Mouse (Mus musculus) left cerebral cortex, postnatal 14 days (tissue): ENCODE measurements around the gene Mrgprx2. TPM values are rescaled to one million over a fixed set of nuclear protein-coding genes. Genes with fewer than 3 reads are reported as not detected.
"Not testable (repeated sequence)": the region's sequence is repeated elsewhere in the genome, so short reads cannot be mapped to it uniquely, and the experiment has no call there.

Source experiments
- DNase-seq, 2 experiments: peaks; one replicate each; pipeline ENCODE4 v3.0.0; 2021 to 2022; ENCODE audit warnings: low spot score in 2 of 2, mixed read lengths in 1 of 2
- intact Hi-C: fragments of 180-260 bp; cut with DNase I; formaldehyde crosslinking; loops from one replicate; pipeline ENCODE4 v1.15.1; 2025
- long read RNA-seq, 2 experiments: library from polyadenylated mRNA; stranded (forward); transcript quantifications; one replicate each; pipeline ENCODE4 v2.0.0; 2021
- total RNA-seq, 2 experiments: library from RNA; stranded (reverse); gene quantifications; 2 replicates each; pipeline ENCODE4 v1.2.3; 2021

Gene Mrgprx2
- total RNA-seq: not detected
- long read RNA-seq, experiment 1: 0 reads
- long read RNA-seq, experiment 2: 0 reads

DNA sequence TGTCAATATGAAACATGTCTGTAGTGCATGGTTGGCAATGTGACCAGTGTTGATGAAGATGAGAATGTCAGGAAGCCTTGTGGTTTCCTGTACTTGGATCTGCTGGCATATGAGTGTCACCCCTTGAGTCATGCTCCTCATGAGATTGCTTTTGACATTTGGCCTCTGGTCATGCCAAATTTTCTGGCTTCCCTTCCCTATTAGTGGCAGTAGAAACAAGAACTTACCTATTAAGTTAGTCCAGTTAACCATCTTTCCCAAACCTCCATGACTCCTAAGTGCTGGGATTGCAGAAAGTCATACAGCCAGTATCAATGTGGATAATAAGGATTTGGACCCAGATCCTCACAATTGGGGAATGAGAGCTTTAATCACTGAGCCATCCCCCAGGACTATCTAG is at the start of gene Mrgprx2:
TSS of gene Mrgprx2 (minus strand) at position 101 of the 400 bp plus-strand sequence.
- no peak for DNase-seq
- intact Hi-C loops: no loop called here

GRCm38 (mm10) chr7:48456242-48456641 is 42.9 kb downstream of the Mrgprx2 start, which contains the start of gene Mrgprb1:
Gene Mrgprb1, minus strand, starts transcription at chr7:48456342.
- intact Hi-C loops: no loop called here
- DNase-seq: no peak

DNA sequence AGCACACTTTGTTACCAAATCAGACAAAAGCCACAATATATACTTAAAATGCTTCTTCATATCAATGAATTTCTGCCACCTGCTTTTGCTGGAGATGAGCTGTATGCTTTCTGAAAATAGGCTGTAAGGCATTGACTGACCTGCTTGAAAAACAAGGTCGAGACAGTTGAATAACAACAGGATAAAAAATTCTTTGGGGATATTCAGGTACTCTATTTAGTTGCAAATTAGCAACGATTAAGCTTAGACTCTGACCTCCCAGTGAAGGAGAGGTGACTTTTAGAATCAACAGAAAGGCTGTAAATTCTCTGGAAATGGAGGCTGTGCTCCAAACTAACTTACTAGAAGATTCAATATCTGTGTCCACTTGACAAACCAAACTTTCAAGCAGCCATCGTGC is 62.5 kb downstream of the Mrgprx2 start:
- no peak for DNase-seq
- intact Hi-C loops: no loop called here

GRCm38 (mm10) chr7:48435936-48436335 is 63.2 kb downstream of the Mrgprx2 start:
- intact Hi-C loops, DNase-seq: not testable (repeated sequence)

Other genes starting within 250 kb of the Mrgprx2 start
- not detected for gene Mrgprb8, start 110.8 kb downstream of the Mrgprx2 start, total RNA-seq
- not detected for gene Mrgprb1, start 43.0 kb downstream of the Mrgprx2 start, total RNA-seq
- not detected for gene Mrgprb2, start 58.8 kb upstream of the Mrgprx2 start, total RNA-seq
- not detected for gene Mrgprb3, start 144.5 kb upstream of the Mrgprx2 start, total RNA-seq